Mouse (Mus musculus): ENCODE measurements around the gene Gm13101. TPM values are rescaled to one million over a fixed set of nuclear protein-coding genes. Genes with fewer than 3 reads are reported as not detected.
"Not testable (repeated sequence)": the region's sequence is repeated elsewhere in the genome, so short reads cannot be mapped to it uniquely, and the experiment has no call there.

Gene Gm13101
- not detected in 2 replicates for polyA plus RNA-seq (2015; fragmentation: Nextera tagmentation; extraction: Ambion mirVana)

DNA sequence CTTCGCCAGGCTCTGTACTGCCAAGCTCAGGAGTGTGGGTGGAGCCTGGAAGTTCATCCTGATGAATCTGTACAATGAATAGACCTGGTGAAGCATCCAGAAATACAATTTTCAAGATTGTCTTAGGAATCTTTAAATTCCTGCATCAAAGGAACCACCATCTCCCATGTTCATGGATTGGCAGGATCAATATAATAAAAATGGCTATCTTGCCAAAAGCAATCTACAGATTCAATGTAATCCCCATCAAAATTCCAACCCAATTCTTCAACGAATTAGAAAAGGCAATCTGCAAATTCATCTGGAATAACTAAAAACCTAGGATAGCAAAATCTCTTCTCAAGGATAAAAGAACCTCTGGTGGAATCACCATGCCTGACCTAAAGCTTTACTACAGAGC, at the start of gene Gm13101:
Gene Gm13101 (minus strand): TSS at position 101 of the 400 bp plus-strand sequence.
- H3K9ac ChIP-seq (replicated peaks; ENCODE audit: low read length); H3K4me1 ChIP-seq (ENCODE audit: insufficient read depth, low read length); H3K4me2 ChIP-seq (replicated peaks; ENCODE audit: low read depth, low read length); ATAC-seq (ENCODE audit: low FRiP score, low TSS enrichment); H3K36me3 ChIP-seq (ENCODE audit: insufficient read depth, low read length); H3K27me3 ChIP-seq (ENCODE audit: insufficient read depth, low read length); H3K4me3 ChIP-seq (ENCODE audit: low read length); H3K27ac ChIP-seq (ENCODE audit: low read length); H3K9me3 ChIP-seq (ENCODE audit: low read length): not testable (repeated sequence)
- WGBS = 62% methylated on average over 2 of the region's 2 CpGs

DNA sequence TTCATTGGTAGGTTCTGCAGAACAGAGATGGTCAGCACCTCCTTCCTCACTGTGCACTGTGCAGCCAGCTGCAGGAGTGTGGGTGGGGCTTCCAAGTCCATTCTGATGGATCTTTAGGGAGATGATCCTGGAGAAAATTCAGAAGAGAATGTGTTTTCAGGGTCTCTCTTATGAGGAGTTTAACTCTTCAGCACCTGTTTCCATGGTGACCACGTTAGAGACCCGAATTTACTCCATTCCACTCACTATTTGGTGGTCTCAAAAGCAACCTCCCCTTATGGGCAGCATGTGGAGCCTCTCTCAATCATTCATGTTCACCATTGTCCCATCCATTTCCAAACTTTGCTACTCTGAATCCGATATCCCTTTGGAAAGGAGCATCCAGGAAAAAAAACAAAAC, 27.5 kb upstream of the Gm13101 start, which contains the start of gene Pramef17:
Gene Pramef17 (minus strand): TSS at position 101 of the 400 bp plus-strand sequence.
- not testable (repeated sequence) for H3K4me2 ChIP-seq (replicated peaks; ENCODE audit: low read depth, low read length); H3K4me1 ChIP-seq (ENCODE audit: insufficient read depth, low read length); ATAC-seq (ENCODE audit: low FRiP score, low TSS enrichment); H3K27ac ChIP-seq (ENCODE audit: low read length); H3K4me3 ChIP-seq (ENCODE audit: low read length); H3K27me3 ChIP-seq (ENCODE audit: insufficient read depth, low read length); H3K9me3 ChIP-seq (ENCODE audit: low read length); H3K36me3 ChIP-seq (ENCODE audit: insufficient read depth, low read length); H3K9ac ChIP-seq (replicated peaks; ENCODE audit: low read length)
- 56% methylated on average over 3 of the region's 3 CpGs for WGBS

DNA sequence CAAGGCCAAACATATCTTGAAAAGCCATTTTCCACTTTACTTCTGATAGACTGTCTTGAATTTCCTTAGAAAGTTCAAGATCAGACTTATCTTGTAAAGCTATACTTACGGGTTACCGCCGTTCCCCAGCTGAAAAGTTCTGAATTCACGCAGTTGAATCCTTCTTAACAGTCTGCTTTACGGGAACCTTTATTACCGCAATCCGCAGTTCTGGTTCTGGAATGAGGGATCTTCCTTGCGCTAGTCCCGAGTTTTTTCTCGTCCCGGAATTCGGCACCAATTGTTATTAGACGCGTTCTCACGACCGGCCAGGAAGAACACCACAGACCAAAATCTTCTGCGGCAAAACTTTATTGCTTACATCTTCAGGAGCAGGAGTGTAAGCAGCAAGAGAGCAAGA, 21.4 kb upstream of the Gm13101 start:
- not testable (repeated sequence) for H3K4me2 ChIP-seq (replicated peaks; ENCODE audit: low read depth, low read length); H3K36me3 ChIP-seq (ENCODE audit: insufficient read depth, low read length); ATAC-seq (ENCODE audit: low FRiP score, low TSS enrichment); H3K4me3 ChIP-seq (ENCODE audit: low read length); H3K27me3 ChIP-seq (ENCODE audit: insufficient read depth, low read length); H3K4me1 ChIP-seq (ENCODE audit: insufficient read depth, low read length); H3K27ac ChIP-seq (ENCODE audit: low read length); H3K9ac ChIP-seq (replicated peaks; ENCODE audit: low read length); H3K9me3 ChIP-seq (ENCODE audit: low read length)
- 94% methylated on average over 10 of the region's 17 CpGs for WGBS

DNA sequence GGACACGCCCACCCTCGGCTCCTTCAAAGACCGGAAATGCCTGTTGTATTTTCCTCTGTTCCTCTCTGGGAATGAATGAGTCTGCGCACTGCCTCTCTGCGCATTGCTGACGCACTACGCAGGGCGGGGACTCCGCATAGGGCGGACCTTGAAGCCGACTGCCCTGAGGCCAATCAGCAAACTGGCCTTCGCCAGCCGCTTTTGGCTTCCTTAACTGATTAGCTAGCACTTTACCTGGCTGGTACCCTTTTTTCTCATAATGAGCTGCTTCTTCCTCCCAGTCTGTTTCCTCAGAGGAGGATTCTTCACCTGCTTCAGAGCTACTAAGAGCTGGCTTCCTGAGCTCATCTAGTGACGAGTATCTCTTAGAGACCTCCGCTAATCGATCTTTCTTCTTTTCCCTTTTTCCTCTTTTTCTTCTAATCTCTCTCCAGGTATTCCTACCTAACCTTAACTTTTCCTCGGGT, 20.8 kb upstream of the Gm13101 start:
- not testable (repeated sequence) for H3K4me1 ChIP-seq (ENCODE audit: insufficient read depth, low read length); H3K4me2 ChIP-seq (replicated peaks; ENCODE audit: low read depth, low read length); H3K9me3 ChIP-seq (ENCODE audit: low read length); H3K27me3 ChIP-seq (ENCODE audit: insufficient read depth, low read length); H3K27ac ChIP-seq (ENCODE audit: low read length); H3K36me3 ChIP-seq (ENCODE audit: insufficient read depth, low read length); ATAC-seq (ENCODE audit: low FRiP score, low TSS enrichment); H3K9ac ChIP-seq (replicated peaks; ENCODE audit: low read length); H3K4me3 ChIP-seq (ENCODE audit: low read length)
- 94% methylated on average over 3 of the region's 17 CpGs for WGBS

DNA sequence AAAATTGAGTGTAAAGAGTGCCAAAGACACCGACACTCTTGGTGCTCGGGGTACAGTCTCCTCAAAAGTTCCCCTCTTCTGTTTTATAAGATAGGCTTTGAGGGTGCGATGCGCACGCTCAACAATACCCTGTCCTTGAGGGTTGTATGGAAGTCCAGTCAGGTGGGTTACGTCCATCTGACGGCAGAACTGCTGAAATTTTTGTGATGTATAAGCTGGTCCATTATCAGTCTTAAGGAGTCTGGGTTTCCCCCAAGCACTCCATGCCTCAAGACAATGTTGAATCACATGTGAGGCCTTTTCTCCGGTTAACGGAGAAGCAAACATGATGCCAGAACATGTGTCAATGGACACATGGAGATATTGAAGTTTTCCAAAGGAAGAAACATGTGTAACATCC, 19.0 kb upstream of the Gm13101 start:
- not testable (repeated sequence) for ATAC-seq (ENCODE audit: low FRiP score, low TSS enrichment); H3K9me3 ChIP-seq (ENCODE audit: low read length); H3K4me1 ChIP-seq (ENCODE audit: insufficient read depth, low read length); H3K4me2 ChIP-seq (replicated peaks; ENCODE audit: low read depth, low read length); H3K9ac ChIP-seq (replicated peaks; ENCODE audit: low read length); H3K4me3 ChIP-seq (ENCODE audit: low read length); H3K27me3 ChIP-seq (ENCODE audit: insufficient read depth, low read length); H3K36me3 ChIP-seq (ENCODE audit: insufficient read depth, low read length); H3K27ac ChIP-seq (ENCODE audit: low read length)
- 100% methylated on average over 2 of the region's 9 CpGs for WGBS

DNA sequence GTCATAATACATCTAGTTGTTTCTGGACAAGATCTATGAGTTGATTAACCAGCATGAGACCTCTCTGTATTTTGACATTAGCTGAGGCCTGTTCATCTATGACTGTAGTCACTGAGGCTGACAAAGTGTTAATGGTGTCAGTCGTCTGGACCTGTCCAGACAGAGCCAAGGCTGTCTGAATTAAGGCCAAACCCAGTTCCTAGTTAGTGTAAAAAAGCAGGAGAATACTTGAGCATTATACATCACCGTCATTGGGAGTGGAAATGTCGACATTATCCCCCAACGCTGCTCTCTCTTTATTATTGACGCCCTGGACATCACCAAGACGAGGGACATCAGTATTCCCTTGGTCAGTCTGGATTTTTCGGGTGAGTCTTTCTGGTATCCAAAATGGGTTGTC, 18.4 kb upstream of the Gm13101 start:
- H3K9me3 ChIP-seq (ENCODE audit: low read length); H3K27me3 ChIP-seq (ENCODE audit: insufficient read depth, low read length); H3K9ac ChIP-seq (replicated peaks; ENCODE audit: low read length); H3K4me2 ChIP-seq (replicated peaks; ENCODE audit: low read depth, low read length); ATAC-seq (ENCODE audit: low FRiP score, low TSS enrichment); H3K36me3 ChIP-seq (ENCODE audit: insufficient read depth, low read length); H3K4me1 ChIP-seq (ENCODE audit: insufficient read depth, low read length); H3K27ac ChIP-seq (ENCODE audit: low read length); H3K4me3 ChIP-seq (ENCODE audit: low read length): not testable (repeated sequence)
- WGBS = no CpG with 5 or more reads among the region's 7 CpGs

DNA sequence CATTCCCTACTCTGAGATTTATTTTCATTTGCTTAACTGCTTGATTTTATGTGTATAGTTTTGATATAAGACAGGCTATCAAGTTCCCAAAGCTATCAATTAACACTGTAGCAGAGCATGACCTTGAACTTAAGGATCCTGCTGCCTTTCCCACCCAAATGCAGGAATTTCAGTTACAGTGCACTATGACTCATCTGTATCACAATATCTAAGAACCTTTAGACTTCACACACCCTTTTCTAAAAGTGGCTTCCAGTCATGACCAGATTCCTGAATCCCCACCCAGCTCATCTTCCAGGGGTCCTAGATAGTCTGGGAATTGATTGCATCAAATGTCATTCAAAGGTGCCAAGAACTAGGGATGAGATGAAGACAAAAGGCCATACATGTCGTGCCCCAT, 16.7 kb upstream of the Gm13101 start:
- H3K9me3 ChIP-seq (ENCODE audit: low read length); H3K4me2 ChIP-seq (replicated peaks; ENCODE audit: low read depth, low read length); H3K4me1 ChIP-seq (ENCODE audit: insufficient read depth, low read length); H3K27ac ChIP-seq (ENCODE audit: low read length); H3K27me3 ChIP-seq (ENCODE audit: insufficient read depth, low read length); H3K9ac ChIP-seq (replicated peaks; ENCODE audit: low read length); ATAC-seq (ENCODE audit: low FRiP score, low TSS enrichment); H3K36me3 ChIP-seq (ENCODE audit: insufficient read depth, low read length); H3K4me3 ChIP-seq (ENCODE audit: low read length): not testable (repeated sequence)
- no CpG with 5 or more reads among the region's 1 CpGs for WGBS

DNA sequence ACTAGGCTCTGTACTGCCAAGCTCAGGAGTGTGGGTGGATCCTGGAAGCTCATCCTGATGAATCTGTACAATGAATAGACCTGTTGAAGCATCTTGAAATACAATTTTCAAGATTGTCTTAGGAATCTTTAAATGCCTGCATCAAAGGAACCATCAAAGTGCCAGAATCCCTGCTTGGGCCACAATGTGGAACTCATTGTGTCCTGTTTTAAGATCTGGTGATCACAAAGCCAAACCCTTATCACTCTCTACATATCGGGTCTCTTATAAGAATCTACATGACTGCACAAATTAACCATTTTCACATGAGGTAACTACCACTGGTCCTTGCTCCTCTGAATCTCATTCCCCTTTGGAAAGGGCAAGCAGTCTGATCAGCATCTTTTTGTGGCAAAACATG, 15.8 kb downstream of the Gm13101 start, which contains the start of gene Pramef25:
Gene Pramef25 (minus strand): TSS at position 101 of the 400 bp plus-strand sequence.
- WGBS = 97% methylated on average over 1 of the region's 1 CpGs

More for the DNA sequence above, 15.8 kb downstream of the Gm13101 start, which contains the start of gene Pramef25:
- not testable (repeated sequence) for H3K9me3 ChIP-seq (ENCODE audit: low read length); H3K36me3 ChIP-seq (ENCODE audit: insufficient read depth, low read length); ATAC-seq (ENCODE audit: low FRiP score, low TSS enrichment); H3K9ac ChIP-seq (replicated peaks; ENCODE audit: low read length); H3K4me1 ChIP-seq (ENCODE audit: insufficient read depth, low read length); H3K4me3 ChIP-seq (ENCODE audit: low read length); H3K27ac ChIP-seq (ENCODE audit: low read length); H3K27me3 ChIP-seq (ENCODE audit: insufficient read depth, low read length); H3K4me2 ChIP-seq (replicated peaks; ENCODE audit: low read depth, low read length)

Other genes with a start within 250 kb of the Gm13101 start
- not detected in 2 replicates for gene Gm13078, start 247.5 kb downstream of the Gm13101 start, polyA plus RNA-seq (2015; fragmentation: Nextera tagmentation; extraction: Ambion mirVana)
- gene Gm13023, start 177.6 kb downstream of the Gm13101 start, polyA plus RNA-seq (2015; fragmentation: Nextera tagmentation; extraction: Ambion mirVana) = not detected in 2 replicates
- not detected in 2 replicates for gene Gm13084, start 150.9 kb downstream of the Gm13101 start, polyA plus RNA-seq (2015; fragmentation: Nextera tagmentation; extraction: Ambion mirVana)
- not detected in 2 replicates for gene Gm13103, start 120.5 kb downstream of the Gm13101 start, polyA plus RNA-seq (2015; fragmentation: Nextera tagmentation; extraction: Ambion mirVana)
- not detected in 2 replicates for gene Pramef6, start 66.6 kb downstream of the Gm13101 start, polyA plus RNA-seq (2015; fragmentation: Nextera tagmentation; extraction: Ambion mirVana)
- not detected in 2 replicates for gene Pramef25, start 15.9 kb downstream of the Gm13101 start, polyA plus RNA-seq (2015; fragmentation: Nextera tagmentation; extraction: Ambion mirVana)
- gene Pramef17, start 27.4 kb upstream of the Gm13101 start, polyA plus RNA-seq (2015; fragmentation: Nextera tagmentation; extraction: Ambion mirVana) = not detected in 2 replicates
- gene Pramel4, start 92.2 kb upstream of the Gm13101 start, polyA plus RNA-seq (2015; fragmentation: Nextera tagmentation; extraction: Ambion mirVana) = not detected in 2 replicates
- gene Gm13102, start 139.5 kb upstream of the Gm13101 start, polyA plus RNA-seq (2015; fragmentation: Nextera tagmentation; extraction: Ambion mirVana) = not detected in 2 replicates
- not detected in 2 replicates for gene Oog3, start 195.7 kb upstream of the Gm13101 start, polyA plus RNA-seq (2015; fragmentation: Nextera tagmentation; extraction: Ambion mirVana)
- not detected in 2 replicates for gene Oog2, start 223.8 kb upstream of the Gm13101 start, polyA plus RNA-seq (2015; fragmentation: Nextera tagmentation; extraction: Ambion mirVana)
- not detected in 2 replicates for gene C87977, start 246.4 kb upstream of the Gm13101 start, polyA plus RNA-seq (2015; fragmentation: Nextera tagmentation; extraction: Ambion mirVana)

All from kidney, embryonic 16.5 days (tissue).